Mouse (Mus musculus) brain, adult 2 months (tissue): ENCODE data around the gene Cdc37l1.
A peak's percentile ranks its signal among the peaks of the same experiment; 100 is the strongest.

Experiments
- DNase-seq: peaks from one replicate; pipeline ENCODE4 v3.0.0; 2011; ENCODE audit warnings: low read depth, low spot score

Gene Cdc37l1

DNA sequence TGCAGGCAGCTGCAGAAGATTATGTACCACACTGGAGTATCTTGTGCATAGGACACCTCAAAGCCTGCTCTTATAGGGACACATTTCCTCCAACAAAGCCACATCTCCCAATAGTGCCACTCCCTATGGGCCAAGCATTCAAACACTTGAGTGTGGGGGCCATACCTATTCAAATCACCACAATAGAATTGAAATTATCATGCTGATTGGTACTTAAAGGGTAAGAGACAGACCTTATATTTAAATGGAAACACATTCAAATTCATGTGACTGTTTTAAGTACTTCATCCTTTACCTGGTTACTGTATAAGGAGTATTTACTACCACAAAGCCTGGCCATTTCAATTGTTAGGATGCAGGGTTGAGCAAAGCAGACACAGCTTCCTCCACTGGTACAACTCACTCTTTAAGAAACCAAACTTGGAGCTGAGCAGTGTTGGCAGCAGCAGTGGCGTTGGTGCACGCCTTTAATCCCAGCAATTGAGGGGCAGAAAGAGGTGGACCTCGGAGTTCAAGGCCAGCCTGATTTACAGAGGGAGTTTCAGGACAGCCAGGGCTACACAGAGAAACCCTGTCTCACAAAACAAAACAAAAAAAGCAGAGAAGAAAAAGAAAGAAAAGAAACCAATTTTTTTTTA, 18.0 kb downstream of the Cdc37l1 start:
- no peak for DNase-seq

GRCm38 (mm10) chr19:29009046-29009445, 18.9 kb downstream of the Cdc37l1 start:
- DNase-seq = no peak

DNA sequence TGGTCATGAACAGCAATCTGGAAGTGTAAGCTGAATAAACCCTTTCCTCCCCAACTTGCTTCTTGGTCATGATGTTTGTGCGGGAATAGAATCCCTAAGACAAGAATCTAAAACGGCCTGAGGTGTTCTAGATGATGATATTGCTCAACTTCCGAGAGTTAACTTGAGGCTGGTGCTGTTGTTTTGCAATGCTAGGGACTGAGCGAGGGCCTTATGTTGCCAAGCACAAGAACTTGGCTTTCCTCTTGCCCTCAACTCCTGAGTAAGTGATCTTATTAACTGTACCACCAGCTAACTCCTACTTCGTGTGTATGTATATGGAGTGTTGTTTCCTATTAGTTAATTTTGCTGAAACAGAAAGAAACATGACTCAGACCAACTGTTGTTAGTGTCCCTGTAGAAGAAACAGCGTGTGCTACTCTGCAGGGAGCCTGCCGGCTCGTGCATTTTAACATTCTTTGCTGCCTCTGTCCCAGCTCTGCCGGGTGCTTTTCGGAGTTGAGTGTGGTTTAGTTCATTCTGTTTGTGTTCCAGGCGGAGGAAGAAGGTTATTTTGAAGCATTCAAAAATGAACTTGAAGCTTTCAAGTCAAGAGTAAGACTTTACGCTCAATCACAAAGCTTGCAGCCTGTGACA, 21.3 kb downstream of the Cdc37l1 start:
- DNase-seq = peak; percentile 54

DNA sequence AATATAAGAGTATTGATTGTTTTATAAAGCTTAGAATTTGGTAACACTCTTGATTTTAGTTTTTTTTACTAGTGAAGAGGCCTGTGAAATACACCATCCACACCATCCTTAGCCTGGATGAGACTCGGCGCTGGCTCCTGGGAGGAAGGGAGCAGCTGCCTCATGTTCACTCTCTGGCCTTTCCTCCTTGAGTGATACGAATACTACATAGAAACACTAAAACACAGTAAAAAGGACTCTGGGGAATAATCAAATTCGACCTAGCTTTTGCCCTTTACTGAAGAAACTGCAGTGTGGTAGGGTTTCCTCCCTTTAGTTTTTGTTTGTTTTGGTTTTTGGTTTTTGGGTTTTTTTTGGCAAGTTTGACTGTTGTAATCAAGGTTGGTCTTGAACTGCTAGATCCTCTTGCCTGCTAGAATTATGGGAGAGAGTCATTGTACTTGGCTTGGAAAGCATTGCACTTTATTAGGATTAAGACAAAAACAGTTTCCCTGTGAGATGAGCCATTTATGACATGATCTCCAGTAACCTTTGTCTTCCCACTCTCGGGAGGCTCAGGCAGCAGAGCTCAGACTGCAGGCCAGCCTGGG, 24.4 kb downstream of the Cdc37l1 start:
- DNase-seq = no peak

DNA sequence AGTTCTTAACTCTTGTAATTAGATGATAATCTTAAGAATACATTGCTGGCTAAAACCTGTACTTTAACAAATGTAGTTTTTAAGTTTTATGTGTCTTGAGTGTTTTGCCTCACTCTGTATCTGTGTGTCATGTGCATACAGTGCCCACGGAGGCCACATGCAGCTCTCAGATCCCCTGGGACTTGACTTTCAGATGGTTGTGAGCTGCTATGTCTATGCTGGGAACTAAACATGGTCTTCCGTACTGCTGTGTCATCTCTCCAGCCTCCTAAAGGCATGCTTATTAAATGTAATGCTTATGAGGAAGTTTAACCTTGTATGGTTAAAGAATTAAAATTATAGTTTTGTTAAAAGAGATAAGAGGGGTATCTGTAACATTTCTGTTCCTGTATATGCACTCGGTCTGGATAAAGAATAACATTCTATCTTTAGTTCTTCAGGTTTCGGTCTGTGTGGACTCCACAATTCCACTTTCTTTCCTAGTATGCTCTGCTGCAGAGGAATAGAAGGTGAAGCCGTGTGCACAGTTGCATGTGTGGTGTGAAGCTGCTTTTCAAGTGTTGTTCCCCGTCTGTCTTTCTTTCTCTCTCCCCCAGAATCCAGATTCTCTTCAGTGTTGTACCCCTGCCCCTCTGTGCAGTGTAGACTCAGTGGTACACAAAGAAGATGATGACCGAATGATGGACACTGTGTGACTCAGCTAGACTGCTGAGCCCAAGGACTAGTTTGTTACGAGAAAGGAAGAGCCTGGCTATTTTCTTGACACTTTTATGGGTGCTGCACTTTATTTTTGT, 25.5 kb downstream of the Cdc37l1 start:
- no peak for DNase-seq

DNA sequence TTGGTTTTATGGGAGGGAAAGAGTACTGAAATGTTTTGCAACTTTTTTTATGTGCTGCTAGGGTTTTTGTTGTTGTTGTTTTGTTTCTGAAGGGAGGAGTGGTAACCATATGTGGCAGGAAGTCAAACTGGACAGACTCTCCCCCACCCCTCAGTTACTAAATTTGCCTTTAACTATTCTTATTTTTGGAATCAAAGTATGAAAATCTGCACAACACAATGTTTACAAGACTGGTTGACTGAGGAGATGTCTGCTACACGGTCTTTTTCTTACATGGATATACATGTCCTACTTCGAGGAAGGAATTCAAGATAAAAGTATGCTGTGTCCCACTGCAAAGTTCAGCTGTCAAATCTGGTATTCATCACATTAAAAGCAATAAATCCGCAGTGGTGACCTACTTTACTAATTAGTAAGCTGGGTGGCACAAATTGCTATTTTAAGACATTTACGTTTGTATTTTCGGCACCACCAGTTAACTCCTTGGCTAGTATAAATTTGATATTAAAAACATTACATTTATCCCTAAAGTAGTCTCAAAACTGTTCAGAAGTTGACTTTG, 26.1 kb downstream of the Cdc37l1 start:
- DNase-seq = no peak

DNA sequence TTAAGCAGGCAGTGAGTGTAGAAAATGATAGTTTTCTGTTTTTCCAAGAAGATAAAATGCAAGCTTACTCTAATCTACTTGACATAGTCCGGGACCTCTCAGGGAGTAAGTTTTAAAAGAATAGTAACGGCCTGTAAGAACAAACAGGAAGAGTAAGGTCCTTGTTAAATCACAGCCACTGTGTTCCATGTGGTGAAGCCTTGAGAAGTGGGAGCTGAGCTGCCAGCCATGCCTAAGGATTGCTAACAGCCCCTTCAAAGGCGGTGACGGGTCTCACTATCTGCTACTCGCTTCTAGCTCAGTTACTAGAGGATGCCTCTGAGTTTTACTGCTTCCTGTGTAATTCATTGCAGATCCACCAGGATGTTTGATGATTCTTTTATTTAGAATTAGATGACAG, 26.6 kb downstream of the Cdc37l1 start:
- no peak for DNase-seq

- DNase-seq = no peak
Measured at GRCm38 (mm10) chr19:29019647-29020046, 29.5 kb downstream of the Cdc37l1 start.

DNA sequence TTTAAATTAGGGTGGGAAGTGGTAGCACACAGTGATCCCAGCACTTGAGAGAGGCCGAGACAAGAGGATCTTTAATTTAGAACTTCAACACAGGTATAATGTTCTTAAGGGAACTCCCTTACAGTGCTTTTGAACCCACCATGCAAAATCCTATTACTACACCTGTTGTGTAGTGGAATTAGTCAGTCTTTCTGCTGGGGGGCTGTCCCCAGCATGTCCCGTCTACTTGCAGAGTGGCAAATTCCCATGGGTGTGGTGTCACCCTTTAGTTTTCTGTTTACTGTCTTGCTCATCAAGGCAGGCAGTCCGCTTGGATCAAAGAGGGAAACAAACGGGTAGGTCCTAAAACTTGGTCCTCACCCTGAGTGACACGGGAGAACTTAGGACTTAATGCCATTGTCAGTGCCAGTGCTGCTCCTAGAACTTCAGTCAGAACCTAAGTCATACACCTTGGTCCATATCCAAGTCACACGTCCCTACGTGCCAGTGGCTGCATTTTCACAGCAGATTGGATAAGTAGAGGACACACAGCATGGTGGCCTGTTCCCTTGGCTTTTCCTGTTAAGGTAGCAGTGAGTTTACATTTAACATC, 31.7 kb downstream of the Cdc37l1 start:
- no peak for DNase-seq

DNA sequence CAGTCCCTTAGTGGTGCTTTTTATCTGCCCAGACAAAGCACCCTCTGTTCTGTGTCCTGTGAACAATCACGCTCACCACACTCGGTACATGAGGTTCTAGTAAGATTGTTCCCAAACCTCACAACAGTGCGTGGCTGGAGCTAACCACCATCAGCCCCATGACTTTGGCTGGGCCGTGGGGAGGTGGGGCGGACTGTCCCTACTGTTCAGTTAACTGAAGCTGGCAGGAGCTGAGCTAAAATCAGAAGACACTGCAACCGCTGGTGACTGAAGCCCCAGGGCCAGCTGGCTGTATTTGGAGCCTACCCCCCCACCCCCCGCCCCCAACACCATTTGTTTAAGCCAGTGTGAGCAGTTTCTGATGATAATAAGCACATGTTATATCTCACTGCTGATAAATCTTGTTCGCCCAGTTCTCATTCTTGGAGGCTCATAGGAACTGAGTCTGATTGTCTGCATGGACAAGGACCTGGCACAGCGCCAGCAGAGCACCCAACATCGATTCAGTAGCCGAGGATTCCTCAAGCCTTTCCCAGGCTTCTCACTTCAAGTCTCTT, 34.3 kb downstream of the Cdc37l1 start:
- peak; percentile 76 for DNase-seq

- no peak for DNase-seq
Measured at GRCm38 (mm10) chr19:29031788-29032187, 41.6 kb downstream of the Cdc37l1 start.

DNA sequence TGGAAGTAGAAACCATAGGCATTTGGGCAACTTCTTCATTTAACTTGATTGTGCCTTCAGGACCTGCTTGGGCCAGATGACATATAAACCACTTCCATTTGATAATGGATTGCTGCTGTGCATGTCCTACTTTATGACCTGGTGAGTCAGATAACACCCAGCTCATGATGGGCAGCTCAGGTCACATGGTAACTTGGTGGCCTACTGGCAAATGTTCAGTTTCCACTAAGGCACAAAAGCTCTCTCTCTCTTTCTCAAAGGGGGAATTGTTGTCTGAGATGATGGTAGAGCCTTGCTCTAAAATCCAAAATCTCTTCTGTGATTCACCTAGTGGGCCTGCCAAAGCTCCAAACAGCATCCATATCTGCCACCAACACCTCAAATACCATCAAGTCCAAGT, 42.5 kb downstream of the Cdc37l1 start:
- peak; percentile 84 for DNase-seq

- DNase-seq = no peak
Measured at GRCm38 (mm10) chr19:29037026-29037425, 46.9 kb downstream of the Cdc37l1 start.

DNA sequence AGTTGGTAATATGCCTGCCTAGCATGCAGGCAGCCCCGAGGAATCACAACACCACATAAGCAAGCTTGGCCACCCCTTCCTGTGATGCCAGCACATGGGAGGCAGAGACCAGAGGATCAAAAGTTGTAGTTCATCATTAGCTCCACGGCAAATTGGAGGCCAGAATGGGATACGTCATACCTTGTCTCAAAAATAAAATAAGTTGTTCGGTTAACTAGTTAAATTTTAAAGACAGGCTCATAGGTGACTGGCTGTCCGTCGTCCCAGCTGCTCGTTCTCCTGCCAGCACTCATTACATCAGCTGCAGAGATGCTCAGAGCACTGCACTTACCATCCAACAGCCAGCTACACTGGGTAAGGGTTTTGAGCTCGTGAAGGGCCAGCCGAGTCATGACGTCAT, 47.4 kb downstream of the Cdc37l1 start:
- DNase-seq = no peak

GRCm38 (mm10) chr19:29039334-29039733, 49.2 kb downstream of the Cdc37l1 start:
- no peak for DNase-seq

GRCm38 (mm10) chr19:29040206-29040605, 50.1 kb downstream of the Cdc37l1 start:
- no peak for DNase-seq

- DNase-seq = no peak
Measured at GRCm38 (mm10) chr19:29042143-29042542, 52.0 kb downstream of the Cdc37l1 start.

DNA sequence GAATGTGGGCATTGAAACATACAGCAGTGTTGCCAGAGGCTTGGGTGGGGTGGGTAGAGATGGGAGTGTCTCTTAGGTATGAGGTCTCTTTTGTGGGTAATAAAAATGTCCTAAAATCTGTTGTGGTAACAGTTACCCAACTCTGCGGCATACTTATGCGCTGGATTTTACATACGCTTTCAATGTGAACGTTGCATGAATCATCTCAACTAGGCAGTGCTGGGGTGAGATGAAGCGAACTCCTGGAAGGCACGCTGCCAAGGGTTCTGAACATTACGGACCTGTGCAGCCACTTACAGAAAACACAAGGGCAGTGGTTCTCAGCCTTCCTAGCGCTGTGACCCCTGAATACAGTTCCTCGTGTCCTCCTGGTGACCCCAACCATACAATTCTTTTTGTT, 52.5 kb downstream of the Cdc37l1 start:
- no peak for DNase-seq

GRCm38 (mm10) chr19:29044353-29044768, 54.2 kb downstream of the Cdc37l1 start:
- no peak for DNase-seq

GRCm38 (mm10) chr19:29045369-29045768, 55.2 kb downstream of the Cdc37l1 start:
- no peak for DNase-seq

DNA sequence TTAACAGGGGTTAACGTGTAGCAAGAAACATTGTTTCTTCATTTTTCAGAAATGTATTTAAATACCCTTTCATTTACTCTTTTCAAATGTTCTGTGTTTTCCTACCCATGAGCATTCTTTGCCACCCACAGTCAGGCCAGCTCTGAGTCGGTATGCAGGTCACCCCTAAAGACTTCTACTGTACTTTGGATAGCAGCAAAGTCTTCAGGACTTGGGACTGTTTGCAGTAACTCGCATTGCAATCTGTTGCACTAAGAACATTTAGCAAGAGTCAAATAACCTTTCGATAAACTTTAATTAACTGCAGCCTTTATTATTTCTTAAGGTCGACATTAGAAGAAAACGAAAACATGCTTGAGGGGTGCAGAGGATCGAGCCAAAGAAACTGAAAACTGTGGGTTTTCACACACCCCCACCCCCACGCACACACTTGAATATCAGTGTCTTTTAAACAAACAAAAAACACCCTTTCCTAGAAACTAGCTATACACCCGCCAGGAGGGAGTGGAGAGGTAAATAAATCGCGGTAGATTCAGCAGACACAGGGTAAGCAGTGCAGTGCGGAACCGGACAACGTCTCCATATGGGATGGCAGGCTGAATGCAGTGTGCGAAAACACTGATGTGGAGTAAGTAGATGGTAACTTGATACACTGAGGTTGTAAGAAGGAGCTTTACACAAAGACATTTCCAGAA, 56.0 kb downstream of the Cdc37l1 start:
- no peak for DNase-seq
